Mouse (Mus musculus): ENCODE data around the gene Rtn4.

DNA sequence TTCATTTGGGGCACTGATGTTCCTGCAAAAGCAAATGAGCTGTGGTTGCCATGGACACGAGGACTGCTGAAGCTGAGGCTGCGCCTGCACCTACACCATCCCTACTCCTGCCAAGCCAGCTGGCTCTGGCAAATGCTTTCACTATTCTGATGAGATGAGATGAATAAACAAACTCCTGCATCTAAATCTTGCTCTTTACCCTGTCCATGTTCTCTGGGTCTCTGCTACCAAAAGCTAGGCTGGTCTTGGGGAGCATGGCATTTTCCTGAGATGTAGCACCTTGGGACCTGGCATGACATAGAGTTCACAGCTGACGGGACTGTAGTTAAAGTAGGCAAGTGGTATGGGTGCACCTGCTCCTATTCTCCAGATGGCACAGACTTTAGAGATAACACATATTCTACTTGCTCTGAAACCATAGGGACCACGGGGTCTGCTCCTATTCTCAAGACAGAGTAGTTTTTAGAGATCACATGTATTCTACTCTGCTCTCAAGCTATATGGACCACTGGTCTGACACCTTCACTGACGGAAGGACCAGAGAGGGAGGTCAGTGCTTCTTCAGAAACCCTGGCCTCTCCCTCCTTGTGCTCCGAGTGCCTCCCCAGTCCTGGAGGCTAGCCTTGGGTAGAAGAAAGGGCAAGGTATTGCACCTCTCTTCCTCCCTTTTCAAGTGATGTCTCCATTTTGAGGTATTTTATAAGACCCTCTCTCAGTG lies 96.3 kb downstream of the Rtn4 start:
- TF ChIP-seq CTCF (conservative IDR thresholded peaks at IDR 0.05 in 1 of 2, IDR thresholded peaks at IDR 0.05 in 1 of 2; ENCODE audit: low read depth in 2 of 2, low read length in 2 of 2), result no peak
- no peak for TF ChIP-seq ZC3H11A (IDR thresholded peaks at IDR 0.05; ENCODE audit: low read depth, low read length)
- TF ChIP-seq GABPA (IDR thresholded peaks at IDR 0.05; ENCODE audit: insufficient replicate concordance, low read depth, low read length), result no peak
- TF ChIP-seq NRF1 (IDR thresholded peaks at IDR 0.05; ENCODE audit: low read depth, low read length), result no peak
- no peak for TF ChIP-seq SMC3 (IDR thresholded peaks at IDR 0.05; ENCODE audit: low read depth, low read length)
- no peak for TF ChIP-seq IRF4 (IDR thresholded peaks at IDR 0.05; ENCODE audit: low read depth, low read length)
- TF ChIP-seq POLR2A (IDR thresholded peaks at IDR 0.05; ENCODE audit: low read depth, low read length), result no peak
- TF ChIP-seq ZKSCAN1 (IDR thresholded peaks at IDR 0.05; ENCODE audit: borderline replicate concordance, low read depth, low read length), result no peak
- TF ChIP-seq BHLHE40 (IDR thresholded peaks at IDR 0.05; ENCODE audit: low read depth, low read length), result no peak
